In genomic region chr5:143179179-143179578, GRCm38 (mm10) we compare ENCODE assay signal across 8 mouse cellular contexts. TPM values are rescaled to one million over a fixed set of nuclear protein-coding genes. Genes with fewer than 3 reads are reported as not detected.
DNase-seq lines count a peak whose midpoint lies in the region; ATAC-seq lines count a peak whose summit lies in the region.

No protein-coding gene starts in this region.

- ATAC-seq in megakaryocyte, adult 5-6 weeks (ENCODE audit: poor library complexity, severe bottlenecking): no peak
- ATAC-seq in hindbrain, embryonic 13.5 days (ENCODE audit: low FRiP score): no peak
- no peak for ATAC-seq in midbrain, embryonic 12.5 days (ENCODE audit: low FRiP score, low read depth)
- no peak for ATAC-seq in megakaryocyte-erythroid progenitor cell, adult 5-6 weeks (replicated peaks; ENCODE audit: low FRiP score, low TSS enrichment, poor library complexity, severe bottlenecking)

- H3K9me3 ChIP-seq in megakaryocyte, embryonic 14.5 days: peaks cover 30% of the 10 kb centered on the region
- peaks cover 5% of the 10 kb centered on the region; the same call in 1 of the 2 replicates for H3K9me3 ChIP-seq in hindbrain, embryonic 13.5 days
- H3K9me3 ChIP-seq in midbrain, embryonic 12.5 days: no peaks in the 10 kb centered on the region

- peaks cover 5% of the 10 kb centered on the region for H3K27me3 ChIP-seq in megakaryocyte, embryonic 14.5 days (replicated peaks)
- H3K27me3 ChIP-seq in hindbrain, embryonic 13.5 days: no peaks in the 10 kb centered on the region
- 0 out of 2 replicates have a peak, but pooled peaks cover 4% of the 10 kb centered on the region for H3K27me3 ChIP-seq in midbrain, embryonic 12.5 days

- peaks cover 48% of the 10 kb centered on the region for H3K36me3 ChIP-seq in megakaryocyte, embryonic 14.5 days (replicated peaks; ENCODE audit: low read length)
- H3K36me3 ChIP-seq in hindbrain, embryonic 13.5 days: peaks cover 43% of the 10 kb centered on the region
- peaks cover 42% of the 10 kb centered on the region for H3K36me3 ChIP-seq in midbrain, embryonic 12.5 days

- 41% methylated on average over 6 of the region's 6 CpGs for WGBS in hindbrain, embryonic 13.5 days
- 40% methylated on average over 6 of the region's 6 CpGs for WGBS in midbrain, embryonic 12.5 days

- H3K4me3 ChIP-seq in megakaryocyte, embryonic 14.5 days (replicated peaks): peak overlapping the region; percentile 95
- peak overlapping the region; percentile 90; the same call in 1 of the 2 replicates for H3K4me3 ChIP-seq in hindbrain, embryonic 13.5 days
- peak overlapping the region; percentile 84; the same call in 1 of the 2 replicates for H3K4me3 ChIP-seq in midbrain, embryonic 12.5 days

- peak overlapping the region; percentile 97 for H3K9ac ChIP-seq in hindbrain, embryonic 13.5 days
- H3K9ac ChIP-seq in midbrain, embryonic 12.5 days (replicated peaks): 0 out of 2 replicates have a peak overlapping the region, but pooled peaks have one; percentile 85

- no peak overlapping the region for H3K27ac ChIP-seq in hindbrain, embryonic 13.5 days
- H3K27ac ChIP-seq in midbrain, embryonic 12.5 days (replicated peaks): no peak overlapping the region

- DNase-seq in adrenal gland, postnatal 14 days: peak; percentile 21
- DNase-seq in adrenal gland, adult 18-20 months (ENCODE audit: low spot score in 2 of 2): no peak
- DNase-seq in layer of hippocampus, postnatal 10 days (ENCODE audit: low spot score in 2 of 2): no peak

- peak overlapping the region; percentile 86 for H3K4me2 ChIP-seq in hindbrain, embryonic 13.5 days
- peak overlapping the region; percentile 91 for H3K4me2 ChIP-seq in midbrain, embryonic 12.5 days (replicated peaks)

- peaks cover 22% of the 10 kb centered on the region for H3K4me1 ChIP-seq in megakaryocyte, embryonic 14.5 days
- H3K4me1 ChIP-seq in hindbrain, embryonic 13.5 days (replicated peaks): peaks cover 16% of the 10 kb centered on the region
- peaks cover 12% of the 10 kb centered on the region for H3K4me1 ChIP-seq in midbrain, embryonic 12.5 days

RNA-seq across cellular contexts. Expression of gene Rbak, which starts 1.4 kb away (rescaled TPM):
- 10.5 and 13.4 TPM in 2 replicates for total RNA-seq in adrenal gland, postnatal 14 days (2021)
- total RNA-seq in adrenal gland, adult 18-20 months (2021): 10 to 100 TPM in 1 of 2 experiments, 1 to 10 TPM in 1; 9.7 to 10.8 TPM
- 0.18 and 3.4 TPM in 2 replicates for polyA plus RNA-seq in megakaryocyte, embryonic 14.5 days (2012; ENCODE audit: insufficient read depth, low replicate concordance)
- total RNA-seq in megakaryocyte, adult 5-6 weeks (2015): 3.8 and 5.1 TPM in 2 replicates
- 6.6 and 8.7 TPM in 2 replicates for total RNA-seq in megakaryocyte, adult 5-6 weeks (2017)
- 12.7 and 14.6 TPM in 2 replicates for polyA plus RNA-seq in hindbrain, embryonic 13.5 days (2015; fragmentation: Nextera tagmentation; extraction: Ambion mirVana)
- polyA plus RNA-seq in midbrain, embryonic 12.5 days (2016; fragmentation: Nextera tagmentation; extraction: Ambion mirVana): 16.2 and 17.8 TPM in 2 replicates
- 8.4 and 12.6 TPM in 2 replicates for total RNA-seq in megakaryocyte-erythroid progenitor cell, adult 5-6 weeks (2014; fragmentation: Nextera tagmentation)
- 5.6 and 8.5 TPM in 2 replicates for total RNA-seq in megakaryocyte-erythroid progenitor cell, adult 5-6 weeks (2017)
- 10 to 100 TPM; 16.8 to 17.5 TPM for total RNA-seq in layer of hippocampus, postnatal 10 days (2021)

RNA-seq across cellular contexts. Expression of gene Spdye4b, which starts 1.6 kb away (rescaled TPM):
- total RNA-seq in adrenal gland, postnatal 14 days (2021): not detected in 2 replicates
- not detected for total RNA-seq in adrenal gland, adult 18-20 months (2021)
- polyA plus RNA-seq in megakaryocyte, embryonic 14.5 days (2012; ENCODE audit: insufficient read depth, low replicate concordance): not detected in 2 replicates
- total RNA-seq in megakaryocyte, adult 5-6 weeks (2015): not detected in 2 replicates
- total RNA-seq in megakaryocyte, adult 5-6 weeks (2017): not detected in 2 replicates
- not detected in 2 replicates for polyA plus RNA-seq in hindbrain, embryonic 13.5 days (2015; fragmentation: Nextera tagmentation; extraction: Ambion mirVana)
- polyA plus RNA-seq in midbrain, embryonic 12.5 days (2016; fragmentation: Nextera tagmentation; extraction: Ambion mirVana): not detected in 2 replicates
- 2.9 TPM in 1 of 2 replicates, not detected in the other for total RNA-seq in megakaryocyte-erythroid progenitor cell, adult 5-6 weeks (2014; fragmentation: Nextera tagmentation)
- total RNA-seq in megakaryocyte-erythroid progenitor cell, adult 5-6 weeks (2017): not detected in 2 replicates
- not detected for total RNA-seq in layer of hippocampus, postnatal 10 days (2021)

RNA-seq across cellular contexts. Expression of gene Olfr718-ps1, which starts 31.8 kb away (rescaled TPM):
- total RNA-seq in adrenal gland, postnatal 14 days (2021): 0.08 TPM in 1 of 2 replicates, not detected in the other
- total RNA-seq in adrenal gland, adult 18-20 months (2021): not detected
- not detected in 2 replicates for polyA plus RNA-seq in megakaryocyte, embryonic 14.5 days (2012; ENCODE audit: insufficient read depth, low replicate concordance)
- total RNA-seq in megakaryocyte, adult 5-6 weeks (2015): not detected in 2 replicates
- total RNA-seq in megakaryocyte, adult 5-6 weeks (2017): not detected in 2 replicates
- polyA plus RNA-seq in hindbrain, embryonic 13.5 days (2015; fragmentation: Nextera tagmentation; extraction: Ambion mirVana): 0.08 TPM in 1 of 2 replicates, not detected in the other
- not detected in 2 replicates for polyA plus RNA-seq in midbrain, embryonic 12.5 days (2016; fragmentation: Nextera tagmentation; extraction: Ambion mirVana)
- total RNA-seq in megakaryocyte-erythroid progenitor cell, adult 5-6 weeks (2014; fragmentation: Nextera tagmentation): not detected in 2 replicates
- not detected in 2 replicates for total RNA-seq in megakaryocyte-erythroid progenitor cell, adult 5-6 weeks (2017)
- total RNA-seq in layer of hippocampus, postnatal 10 days (2021): under 1 TPM; 0.25 to 0.32 TPM

RNA-seq across cellular contexts. Expression of gene Spdye4a, which starts 47.5 kb away (rescaled TPM):
- total RNA-seq in adrenal gland, postnatal 14 days (2021): not detected in 2 replicates
- not detected for total RNA-seq in adrenal gland, adult 18-20 months (2021)
- not detected in 2 replicates for polyA plus RNA-seq in megakaryocyte, embryonic 14.5 days (2012; ENCODE audit: insufficient read depth, low replicate concordance)
- not detected in 2 replicates for total RNA-seq in megakaryocyte, adult 5-6 weeks (2015)
- total RNA-seq in megakaryocyte, adult 5-6 weeks (2017): not detected in 2 replicates
- polyA plus RNA-seq in hindbrain, embryonic 13.5 days (2015; fragmentation: Nextera tagmentation; extraction: Ambion mirVana): not detected in 2 replicates
- polyA plus RNA-seq in midbrain, embryonic 12.5 days (2016; fragmentation: Nextera tagmentation; extraction: Ambion mirVana): not detected in 2 replicates
- not detected in 2 replicates for total RNA-seq in megakaryocyte-erythroid progenitor cell, adult 5-6 weeks (2014; fragmentation: Nextera tagmentation)
- total RNA-seq in megakaryocyte-erythroid progenitor cell, adult 5-6 weeks (2017): not detected in 2 replicates
- not detected for total RNA-seq in layer of hippocampus, postnatal 10 days (2021)

RNA-seq across cellular contexts. Expression of gene Zfp12, which starts 55.8 kb away (rescaled TPM):
- 19.7 and 22.0 TPM in 2 replicates for total RNA-seq in adrenal gland, postnatal 14 days (2021)
- total RNA-seq in adrenal gland, adult 18-20 months (2021): 10 to 100 TPM; 21.2 to 22.1 TPM
- polyA plus RNA-seq in megakaryocyte, embryonic 14.5 days (2012; ENCODE audit: insufficient read depth, low replicate concordance): 1.3 and 1.7 TPM in 2 replicates
- 1.5 and 3.1 TPM in 2 replicates for total RNA-seq in megakaryocyte, adult 5-6 weeks (2015)
- 6.4 and 6.7 TPM in 2 replicates for total RNA-seq in megakaryocyte, adult 5-6 weeks (2017)
- polyA plus RNA-seq in hindbrain, embryonic 13.5 days (2015; fragmentation: Nextera tagmentation; extraction: Ambion mirVana): 22.8 and 23.4 TPM in 2 replicates
- 28.2 and 29.0 TPM in 2 replicates for polyA plus RNA-seq in midbrain, embryonic 12.5 days (2016; fragmentation: Nextera tagmentation; extraction: Ambion mirVana)
- 12.6 and 15.6 TPM in 2 replicates for total RNA-seq in megakaryocyte-erythroid progenitor cell, adult 5-6 weeks (2014; fragmentation: Nextera tagmentation)
- total RNA-seq in megakaryocyte-erythroid progenitor cell, adult 5-6 weeks (2017): 10.6 and 17.4 TPM in 2 replicates
- 10 to 100 TPM; 22.8 to 25.1 TPM for total RNA-seq in layer of hippocampus, postnatal 10 days (2021)
